Mouse (Mus musculus) spleen, postnatal 4 days (tissue): Measurements from ENCODE around the gene Ndn.

ENCODE experiments used
- DNase-seq, 2 experiments: peaks; one replicate each; pipeline ENCODE4 v3.0.0; 2022; ENCODE audit warnings: low spot score in 2 of 2

The Ndn gene

DNA sequence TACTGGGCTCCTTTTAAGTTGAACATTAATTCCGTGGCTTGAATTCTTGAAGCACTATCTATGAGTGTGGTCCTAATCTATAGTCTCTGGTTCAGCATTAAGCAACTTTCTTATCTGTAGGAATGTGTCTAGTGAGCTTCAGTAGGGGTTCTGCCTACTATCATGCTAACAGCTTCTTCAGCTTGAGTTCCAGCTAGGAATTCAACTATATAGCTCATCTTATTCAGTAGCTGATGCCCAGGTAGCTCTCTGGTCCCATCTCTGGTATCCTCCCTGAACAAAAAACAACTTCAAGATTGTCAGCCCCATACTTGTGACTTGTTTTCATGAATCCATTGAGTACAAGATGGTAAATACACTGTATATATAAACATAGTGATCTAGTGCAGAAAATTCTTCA is at the start of gene Ndn:
Ndn (plus strand) TSS at position 301 of the 400 bp plus-strand sequence.
- DNase-seq: no peak

DNA sequence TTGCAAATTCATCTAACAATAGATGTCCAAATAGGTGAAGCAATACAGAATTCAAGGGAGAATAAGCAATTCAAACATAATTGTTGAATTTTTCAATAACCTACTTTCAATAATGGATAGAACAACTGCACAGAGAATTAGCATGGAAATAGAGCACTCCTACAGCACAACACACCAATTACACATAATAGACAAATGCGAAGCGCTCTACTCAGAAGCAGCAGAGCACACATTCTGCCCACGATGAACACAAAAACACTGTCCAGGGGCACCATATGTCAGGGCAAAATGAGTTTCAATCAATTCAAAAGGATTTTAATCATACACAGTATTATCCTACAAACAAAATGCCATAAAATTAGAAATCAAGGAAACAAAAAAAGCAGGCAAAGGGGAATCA is 43.9 kb upstream of the Ndn start:
- no peak for DNase-seq

DNA sequence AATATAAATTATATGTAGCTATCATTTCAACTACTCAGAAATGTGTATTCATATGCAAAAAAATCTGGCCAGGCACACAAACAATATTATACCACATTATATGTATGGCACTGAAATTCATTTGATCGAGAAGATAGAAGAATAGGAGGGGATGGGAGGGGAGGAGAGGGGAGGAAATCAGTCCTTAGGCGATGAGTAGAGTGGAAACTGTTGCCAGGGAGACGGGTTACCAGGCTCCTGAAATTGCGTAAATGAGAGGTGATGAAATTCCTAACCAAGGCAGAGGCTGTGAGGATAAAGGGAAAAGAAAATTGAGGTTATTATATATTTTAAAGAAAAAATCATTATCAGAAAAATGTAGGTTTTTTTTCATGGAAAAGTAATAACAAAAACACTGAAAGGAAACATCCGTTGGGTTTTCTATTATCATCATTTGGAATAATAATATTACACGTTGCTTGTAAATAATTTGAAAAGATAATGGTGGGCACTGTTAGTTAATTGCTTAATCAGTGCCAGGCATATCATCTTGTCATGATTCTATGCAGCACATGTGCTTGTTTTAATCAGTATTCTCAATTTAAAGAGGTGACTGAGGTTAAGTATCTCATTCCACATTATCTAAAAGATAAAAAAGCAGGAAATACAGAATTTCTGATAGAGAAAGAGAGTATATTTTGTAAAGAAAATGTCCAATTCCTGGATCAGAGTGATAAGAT is 39.3 kb upstream of the Ndn start:
- no peak for DNase-seq

DNA sequence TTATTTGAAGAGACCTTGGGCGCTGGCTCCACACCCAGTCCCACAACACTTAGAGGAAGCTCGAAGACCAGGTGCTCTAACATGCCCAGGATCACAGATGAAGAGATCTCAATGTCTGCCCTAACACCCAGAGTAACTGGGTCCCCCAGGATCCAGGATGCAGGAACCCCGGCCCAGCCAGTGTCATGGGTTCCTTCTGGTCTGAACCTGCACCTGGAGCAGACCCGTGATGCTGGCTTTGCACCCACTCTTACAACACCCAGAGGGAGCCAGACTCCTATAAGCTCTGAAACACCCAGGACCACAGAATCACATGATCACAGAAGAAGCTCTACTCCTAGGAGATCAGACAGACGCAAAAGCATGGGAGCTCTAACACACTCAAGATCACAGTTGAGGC is 29.6 kb upstream of the Ndn start:
- no peak for DNase-seq

DNA sequence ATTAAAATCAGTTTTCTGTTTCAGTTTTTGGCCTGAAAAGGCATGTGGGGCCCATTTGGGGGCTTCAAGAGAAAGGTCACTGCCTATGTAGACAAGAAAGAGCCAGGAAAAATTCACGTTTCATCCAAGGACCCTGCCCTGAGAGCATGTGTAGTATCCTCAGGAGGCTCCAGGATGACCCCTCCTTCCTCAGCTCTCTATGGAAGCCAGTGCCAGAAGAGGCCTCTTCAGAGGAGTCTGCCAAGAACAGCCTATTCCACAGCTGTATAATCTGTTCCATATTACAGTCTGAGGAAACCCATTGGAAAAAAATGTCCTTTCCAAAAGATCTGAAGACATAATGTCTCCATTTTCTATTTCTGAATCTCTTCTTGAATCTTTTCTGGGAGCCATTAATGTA is 958 bp upstream of the Ndn start:
- DNase-seq: no peak

DNA sequence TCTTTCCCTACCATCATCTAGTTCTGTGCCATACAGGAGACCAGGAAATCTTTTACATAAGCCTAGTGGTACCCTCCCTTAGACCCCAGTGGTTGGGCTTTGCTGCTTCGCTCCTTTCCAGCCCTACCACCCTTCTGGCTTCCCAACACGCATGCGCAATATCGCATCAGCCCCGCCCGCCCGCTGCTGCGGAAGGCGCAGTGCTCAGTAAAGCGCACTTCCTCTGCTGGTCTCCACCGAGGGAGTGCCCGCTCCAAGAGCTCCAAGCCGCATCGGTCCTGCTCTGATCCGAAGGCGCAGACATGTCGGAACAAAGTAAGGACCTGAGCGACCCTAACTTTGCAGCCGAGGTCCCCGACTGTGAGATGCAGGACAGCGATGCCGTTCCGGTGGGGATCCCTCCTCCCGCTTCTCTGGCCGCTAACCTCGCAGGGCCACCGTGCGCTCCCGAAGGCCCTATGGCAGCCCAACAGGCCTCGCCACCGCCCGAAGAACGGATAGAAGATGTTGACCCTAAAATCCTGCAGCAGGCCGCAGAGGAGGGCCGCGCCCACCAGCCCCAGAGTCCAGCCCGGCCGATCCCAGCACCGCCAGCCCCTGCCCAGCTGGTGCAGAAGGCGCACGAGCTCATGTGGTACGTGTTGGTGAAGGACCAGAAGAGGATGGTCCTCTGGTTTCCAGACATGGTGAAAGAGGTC is 1.9 kb downstream of the Ndn start:
- peak; percentile 18 to 68 for DNase-seq

GRCm38 (mm10) chr7:62348804-62349190 is 2.4 kb downstream of the Ndn start:
- DNase-seq: peak in 1 of 2 experiments; percentile 10

GRCm38 (mm10) chr7:62351266-62351665 is 4.9 kb downstream of the Ndn start:
- DNase-seq: no peak

DNA sequence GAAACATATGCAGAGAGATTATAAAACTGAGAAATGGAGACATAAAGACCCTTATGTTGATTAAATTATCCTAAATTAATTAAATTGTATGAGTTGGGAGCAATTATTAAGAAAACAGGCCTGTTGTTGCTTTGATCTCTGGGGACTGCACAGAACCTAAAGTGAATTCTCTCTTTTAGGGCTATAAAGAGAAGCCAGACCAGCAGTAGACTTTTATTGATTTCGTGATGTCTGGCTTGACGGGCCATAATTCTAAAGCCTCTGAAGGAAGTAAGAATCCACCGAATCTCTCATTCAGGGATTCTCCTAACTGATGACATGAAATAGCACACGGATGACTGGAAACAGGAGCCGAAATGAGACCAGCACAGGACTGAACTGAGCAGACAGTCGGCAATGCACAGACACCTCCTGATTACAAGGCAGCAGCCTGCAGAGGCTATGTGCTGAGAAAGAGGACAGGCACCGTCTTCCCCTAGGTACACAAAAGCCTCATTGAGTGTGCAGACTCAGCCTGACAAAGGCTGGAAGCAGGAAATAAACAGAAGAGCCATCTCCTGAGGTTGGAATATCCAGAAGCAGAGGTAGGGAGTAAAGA is 18.8 kb downstream of the Ndn start:
- DNase-seq: no peak

GRCm38 (mm10) chr7:62366730-62367129 is 20.4 kb downstream of the Ndn start:
- DNase-seq: no peak

DNA sequence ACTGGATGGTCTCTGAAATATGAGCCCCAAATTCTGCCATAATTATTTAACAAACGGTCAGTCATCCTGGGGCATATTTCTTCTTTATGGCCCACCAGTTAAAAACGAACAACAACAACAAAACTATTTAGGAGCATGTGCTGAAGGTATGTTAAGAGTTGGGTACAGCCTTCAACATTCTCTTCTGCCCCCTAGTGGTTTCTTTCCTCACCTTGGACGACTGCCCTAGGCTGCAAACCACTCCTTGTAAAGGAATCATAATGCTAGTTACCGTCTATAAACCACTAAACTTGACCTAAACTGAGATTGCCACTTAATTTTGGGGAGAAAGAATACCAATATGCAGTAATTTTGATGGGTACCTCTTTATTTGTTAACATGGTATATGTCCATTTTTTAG is 29.3 kb downstream of the Ndn start:
- no peak for DNase-seq

- DNase-seq: no peak
Measured at GRCm38 (mm10) chr7:62376510-62377304, 30.3 kb downstream of the Ndn start, which contains the start of gene Magel2. Gene Magel2, plus strand, starts transcription at chr7:62377010.

- no peak for DNase-seq
Measured at GRCm38 (mm10) chr7:62377313-62377712, 30.9 kb downstream of the Ndn start.

GRCm38 (mm10) chr7:62378529-62378928 is 32.2 kb downstream of the Ndn start:
- DNase-seq: no peak

DNA sequence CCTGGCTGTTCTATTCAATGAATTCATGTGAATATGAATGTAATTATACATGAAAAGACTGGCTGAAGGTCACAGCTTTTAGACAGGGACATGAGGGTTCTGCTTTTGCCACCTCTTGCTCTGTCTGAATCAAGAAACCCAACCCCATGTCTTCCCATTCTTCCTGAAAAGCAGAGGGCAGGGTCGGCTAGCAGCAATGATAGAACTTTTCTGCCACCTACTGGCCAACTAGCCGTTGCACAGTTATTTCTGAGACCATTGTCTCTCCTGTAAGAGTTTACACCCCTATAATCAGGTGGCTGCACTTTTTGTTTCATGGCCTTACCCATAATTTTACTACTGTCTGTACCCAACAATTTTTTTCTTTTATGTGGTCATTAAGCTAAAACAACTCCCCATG is 36.0 kb downstream of the Ndn start:
- DNase-seq: no peak

- DNase-seq: no peak
Measured at GRCm38 (mm10) chr7:62388291-62388690, 41.9 kb downstream of the Ndn start.

GRCm38 (mm10) chr7:62392202-62392601 is 45.8 kb downstream of the Ndn start:
- no peak for DNase-seq
